Mouse (Mus musculus) spleen, postnatal 4 days (tissue): ENCODE results near the gene Slc12a7.
A peak's percentile ranks its signal among the peaks of the same experiment; 100 is the strongest.

ENCODE experiments used
- DNase-seq, 2 experiments: peaks; one replicate each; pipeline ENCODE4 v3.0.0; 2022; ENCODE audit warnings: low spot score in 2 of 2

Gene Slc12a7

GRCm38 (mm10) chr13:73818921-73819320 lies 86.0 kb downstream of the Slc12a7 start:
- DNase-seq = no peak

- no peak for DNase-seq
Measured at GRCm38 (mm10) chr13:73821251-73821650, 88.4 kb downstream of the Slc12a7 start.

GRCm38 (mm10) chr13:73822187-73822800 lies 89.4 kb downstream of the Slc12a7 start:
- DNase-seq = peak; percentile 42 to 77

GRCm38 (mm10) chr13:73823711-73824110 lies 90.8 kb downstream of the Slc12a7 start:
- no peak for DNase-seq

GRCm38 (mm10) chr13:73827243-73827642 lies 94.3 kb downstream of the Slc12a7 start:
- no peak for DNase-seq

- peak; percentile 28 to 79 for DNase-seq
Measured at GRCm38 (mm10) chr13:73831486-73831885, 98.6 kb downstream of the Slc12a7 start.

GRCm38 (mm10) chr13:73833809-73834208 lies 100.9 kb downstream of the Slc12a7 start:
- no peak for DNase-seq

GRCm38 (mm10) chr13:73835791-73836190 lies 102.9 kb downstream of the Slc12a7 start:
- no peak for DNase-seq

GRCm38 (mm10) chr13:73836491-73836890 lies 103.6 kb downstream of the Slc12a7 start:
- no peak for DNase-seq

GRCm38 (mm10) chr13:73837708-73838107 lies 104.8 kb downstream of the Slc12a7 start:
- DNase-seq = no peak

GRCm38 (mm10) chr13:73839137-73839548 lies 106.2 kb downstream of the Slc12a7 start:
- DNase-seq = no peak

- no peak for DNase-seq
Measured at GRCm38 (mm10) chr13:73839740-73840139, 106.8 kb downstream of the Slc12a7 start.

GRCm38 (mm10) chr13:73842696-73843095 lies 109.8 kb downstream of the Slc12a7 start:
- no peak for DNase-seq

- DNase-seq = peak in 1 of 2 experiments; percentile 67
Measured at GRCm38 (mm10) chr13:73846589-73847464, 113.9 kb downstream of the Slc12a7 start.

GRCm38 (mm10) chr13:73847465-73847836 lies 114.6 kb downstream of the Slc12a7 start, which contains the start of gene Nkd2:
Gene Nkd2 (minus strand): TSS chr13:73847631.
- peak; percentile 72 to 89 for DNase-seq
